Mouse (Mus musculus) frontal cortex, adult (tissue): ENCODE measurements around the gene Pgm5.

Experiments
- ATAC-seq: cut with Nextera tagmentation; 2 replicates; pipeline ENCODE4 v1.9.2; 2017; ENCODE audit warnings: mild to moderate bottlenecking, moderate library complexity, mixed read lengths; ENCODE audit not compliant: low TSS enrichment

Gene Pgm5

GRCm38 (mm10) chr19:24861612-24862451 lies at the start of gene Pgm5:
Gene Pgm5, minus strand, starts transcription at chr19:24861855.
- no peak for ATAC-seq

- ATAC-seq: no peak
Observed at GRCm38 (mm10) chr19:24908385-24909155, 46.9 kb upstream of the Pgm5 start.

GRCm38 (mm10) chr19:24907655-24908054 lies 46.0 kb upstream of the Pgm5 start:
- no peak for ATAC-seq

GRCm38 (mm10) chr19:24902821-24903220 lies 41.2 kb upstream of the Pgm5 start:
- ATAC-seq: no peak

GRCm38 (mm10) chr19:24902256-24902655 lies 40.6 kb upstream of the Pgm5 start:
- no peak for ATAC-seq

- no peak for ATAC-seq
Observed at GRCm38 (mm10) chr19:24901666-24902065, 40.0 kb upstream of the Pgm5 start.

GRCm38 (mm10) chr19:24900581-24901220 lies 39.0 kb upstream of the Pgm5 start, which contains the start of gene Foxd4:
Gene Foxd4, minus strand, starts transcription at chr19:24901197.
- ATAC-seq: no peak

GRCm38 (mm10) chr19:24899578-24900544 lies 38.2 kb upstream of the Pgm5 start:
- ATAC-seq: no peak

- ATAC-seq: no peak
Observed at GRCm38 (mm10) chr19:24898737-24899577, 37.3 kb upstream of the Pgm5 start.

GRCm38 (mm10) chr19:24897896-24898736 lies 36.5 kb upstream of the Pgm5 start:
- no peak for ATAC-seq

GRCm38 (mm10) chr19:24897006-24897895 lies 35.6 kb upstream of the Pgm5 start:
- no peak for ATAC-seq

- ATAC-seq: no peak
Observed at GRCm38 (mm10) chr19:24896536-24896935, 34.9 kb upstream of the Pgm5 start.

GRCm38 (mm10) chr19:24886888-24887287 lies 25.2 kb upstream of the Pgm5 start:
- ATAC-seq: no peak

GRCm38 (mm10) chr19:24885504-24885903 lies 23.8 kb upstream of the Pgm5 start:
- ATAC-seq: peak; percentile 90

- no peak for ATAC-seq
Observed at GRCm38 (mm10) chr19:24881237-24881636, 19.6 kb upstream of the Pgm5 start.

GRCm38 (mm10) chr19:24875129-24875870 lies 13.6 kb upstream of the Pgm5 start, which contains the start of gene Gm10053:
Gene Gm10053, plus strand, starts transcription at chr19:24875686.
- peak; percentile 84 for ATAC-seq

GRCm38 (mm10) chr19:24873873-24874272 lies 12.2 kb upstream of the Pgm5 start:
- no peak for ATAC-seq
